Mouse (Mus musculus) megakaryocyte, adult 5-6 weeks (primary cell): Measurements from ENCODE around the gene Cers4. TPM values are rescaled to one million over a fixed set of nuclear protein-coding genes. Genes with fewer than 3 reads are reported as not detected.

Experiments
- total RNA-seq, 2 experiments: library from RNA; stranded (forward) in 1 of 2; stranded (reverse) in 1 of 2; fragments of 153-499, 151-499 nt in 1 of 2; fragments of 221-1000, 200-1000 nt in 1 of 2; gene quantifications; 2 replicates each; pipeline versions ENCODE4 v1.2.3 to v1.2.4; 2015 to 2017

Gene Cers4
- total RNA-seq, 2 experiments from 2014 or later = 0.81 to 1.2 TPM

Other genes with a start within 250 kb of the Cers4 start
- gene Tgfbr3l, start 244.8 kb upstream of the Cers4 start, total RNA-seq (2015) = 1.5 and 2.1 TPM in 2 replicates
- 0.44 and 2.5 TPM in 2 replicates for gene Tgfbr3l, start 244.8 kb upstream of the Cers4 start, total RNA-seq (2017)
- gene Snapc2, start 239.9 kb upstream of the Cers4 start, total RNA-seq (2015) = 17.1 and 19.3 TPM in 2 replicates
- gene Snapc2, start 239.9 kb upstream of the Cers4 start, total RNA-seq (2017) = 6.0 and 8.6 TPM in 2 replicates
- 0.91 and 1.9 TPM in 2 replicates for gene Ctxn1, start 233.8 kb upstream of the Cers4 start, total RNA-seq (2015)
- gene Ctxn1, start 233.8 kb upstream of the Cers4 start, total RNA-seq (2017) = 0.15 TPM in 1 of 2 replicates, not detected in the other
- gene Timm44, start 217.1 kb upstream of the Cers4 start, total RNA-seq (2015) = 42.1 and 45.2 TPM in 2 replicates
- 60.3 and 68.0 TPM in 2 replicates for gene Timm44, start 217.1 kb upstream of the Cers4 start, total RNA-seq (2017)
- 14.0 and 18.8 TPM in 2 replicates for gene Ccl25, start 167.8 kb upstream of the Cers4 start, total RNA-seq (2015)
- gene Ccl25, start 167.8 kb upstream of the Cers4 start, total RNA-seq (2017) = 8.9 and 9.5 TPM in 2 replicates
- 86.6 and 92.7 TPM in 2 replicates for gene Elavl1, start 167.6 kb upstream of the Cers4 start, total RNA-seq (2015)
- gene Elavl1, start 167.6 kb upstream of the Cers4 start, total RNA-seq (2017) = 46.0 and 59.2 TPM in 2 replicates
- gene Zfp958, start 120.1 kb downstream of the Cers4 start, total RNA-seq (2015) = 16.4 and 17.9 TPM in 2 replicates
- 12.1 and 15.9 TPM in 2 replicates for gene Zfp958, start 120.1 kb downstream of the Cers4 start, total RNA-seq (2017)